Mouse (Mus musculus): ENCODE measurements at regions not wholly inside any gene's neighbourhood (a gene's known extent, or its start where the extent isn't known, plus 50 kb on each side); places are given as distances from the start of the nearest gene placed in this dataset.

GRCm38 (mm10) chr1:78604820-78605550 lies 52.6 kb upstream of the Acsl3 start:
- TF ChIP-seq MYOG (IDR thresholded peaks at IDR 0.05; ENCODE audit: control insufficient read depth in 1 of 3, insufficient read depth in 1 of 3, insufficient read length in 2 of 3, low read depth in 2 of 3) (peak in 1 of 3 experiments; percentile 8), TCF3 (IDR thresholded peaks at IDR 0.05; ENCODE audit: insufficient read length, low read depth) (no peak), TCF12 (IDR thresholded peaks at IDR 0.05; ENCODE audit: insufficient read depth, poor library complexity, severe bottlenecking) (no peak), SRF (IDR thresholded peaks at IDR 0.05; ENCODE audit: control insufficient read depth, insufficient read length, low read depth) (no peak)
- no peaks in the 10 kb centered on the region for H3K27me3 ChIP-seq (ENCODE audit: control insufficient read depth, insufficient read depth, insufficient read length)
- H3K4me2 ChIP-seq (ENCODE audit: low read depth), result peak overlapping the region; percentile 49
- no peaks in the 10 kb centered on the region for H3K36me3 ChIP-seq (ENCODE audit: control insufficient read depth, insufficient read depth)
- no peak overlapping the region for H3K4me3 ChIP-seq
- no peak overlapping the region for H3ac ChIP-seq (ENCODE audit: control insufficient read depth, insufficient read length)
- no peaks in the 10 kb centered on the region for H3K79me2 ChIP-seq (ENCODE audit: control insufficient read depth, insufficient read depth)

All from myocyte (in vitro differentiated cells).